Mouse (Mus musculus) induced T-regulatory cell, adult 2 months (primary cell): ENCODE measurements around the gene Ankrd65.

Experiments
- DNase-seq: peaks from one replicate; pipeline ENCODE4 v3.0.0-alpha.2; 2012; ENCODE audit warnings: low read depth

Gene Ankrd65

GRCm38 (mm10) chr4:155812665-155813181 lies 22.5 kb downstream of the Ankrd65 start:
- peak; percentile 70 for DNase-seq

- DNase-seq: no peak
Observed at GRCm38 (mm10) chr4:155817533-155817932, 27.3 kb downstream of the Ankrd65 start.

- DNase-seq: peak; percentile 67
Observed at GRCm38 (mm10) chr4:155821025-155821424, 30.8 kb downstream of the Ankrd65 start.

GRCm38 (mm10) chr4:155823443-155823842 lies 33.2 kb downstream of the Ankrd65 start:
- no peak for DNase-seq

- no peak for DNase-seq
Observed at GRCm38 (mm10) chr4:155829866-155830265, 39.6 kb downstream of the Ankrd65 start.

GRCm38 (mm10) chr4:155830596-155830995 lies 40.4 kb downstream of the Ankrd65 start:
- peak; percentile 40 for DNase-seq

GRCm38 (mm10) chr4:155831205-155831766 lies 41.0 kb downstream of the Ankrd65 start, which contains the start of gene Aurkaip1:
Aurkaip1 (plus strand) TSS chr4:155831272.
- peak; percentile 96 for DNase-seq

- DNase-seq: no peak
Observed at GRCm38 (mm10) chr4:155831831-155832230, 41.6 kb downstream of the Ankrd65 start.

- no peak for DNase-seq
Observed at GRCm38 (mm10) chr4:155832321-155832720, 42.1 kb downstream of the Ankrd65 start.

- DNase-seq: no peak
Observed at GRCm38 (mm10) chr4:155833234-155833633, 43.0 kb downstream of the Ankrd65 start.

GRCm38 (mm10) chr4:155833836-155834235 lies 43.6 kb downstream of the Ankrd65 start:
- peak; percentile 85 for DNase-seq

- no peak for DNase-seq
Observed at GRCm38 (mm10) chr4:155837404-155838010, 47.3 kb downstream of the Ankrd65 start.

- DNase-seq: no peak
Observed at GRCm38 (mm10) chr4:155838187-155839153, 48.2 kb downstream of the Ankrd65 start.

- DNase-seq: no peak
Observed at GRCm38 (mm10) chr4:155839483-155839910, 49.3 kb downstream of the Ankrd65 start, which contains the start of gene Mxra8. Mxra8 (plus strand) TSS chr4:155839680.

GRCm38 (mm10) chr4:155840076-155841002 lies 50.1 kb downstream of the Ankrd65 start:
- DNase-seq: peak; percentile 40

- DNase-seq: peak; percentile 91
Observed at GRCm38 (mm10) chr4:155841003-155841454, 50.8 kb downstream of the Ankrd65 start.

- no peak for DNase-seq
Observed at GRCm38 (mm10) chr4:155841651-155842270, 51.5 kb downstream of the Ankrd65 start.

- DNase-seq: no peak
Observed at GRCm38 (mm10) chr4:155843231-155843630, 53.0 kb downstream of the Ankrd65 start.

GRCm38 (mm10) chr4:155846871-155847578 lies 56.8 kb downstream of the Ankrd65 start, which contains the start of gene Dvl1:
Dvl1 (plus strand) TSS chr4:155847402.
- peak; percentile 93 for DNase-seq
